Mouse (Mus musculus): Measurements from ENCODE around the gene Klhl29. TPM values are rescaled to one million over a fixed set of nuclear protein-coding genes. Genes with fewer than 3 reads are reported as not detected.

The Klhl29 gene
- polyA plus RNA-seq, 1 experiment, result not detected

- TF ChIP-seq CEBPB (IDR thresholded peaks at IDR 0.05; ENCODE audit: low read depth) (no peak), FOSL1 (IDR thresholded peaks at IDR 0.05; ENCODE audit: insufficient read depth, low read length, poor library complexity, severe bottlenecking) (no peak), CTCF (IDR thresholded peaks at IDR 0.05; ENCODE audit: control insufficient read depth, insufficient read depth, insufficient read length) (no peak), MAX (IDR thresholded peaks at IDR 0.05) (no peak), MYOD1 (IDR thresholded peaks at IDR 0.05; ENCODE audit: control insufficient read depth, insufficient read length, low read depth) (no peak), USF1 (IDR thresholded peaks at IDR 0.05; ENCODE audit: low read depth) (no peak), MYOG (IDR thresholded peaks at IDR 0.05; ENCODE audit: control insufficient read depth, extremely low read depth, insufficient read length) (no peak)
- Histone ChIP-seq H3ac (ENCODE audit: control insufficient read depth, insufficient read length, low read depth) (no peak overlapping the region), H3K4me3 (ENCODE audit: insufficient read depth, poor library complexity, severe bottlenecking) (no peak overlapping the region), H3K36me3 (ENCODE audit: control insufficient read depth, insufficient read depth) (no peaks in the 10 kb centered on the region), H3K27me3 (ENCODE audit: control insufficient read depth, insufficient read depth, insufficient read length) (no peaks in the 10 kb centered on the region), H3K79me3 (ENCODE audit: low read depth) (no peaks in the 10 kb centered on the region), H3K79me2 (ENCODE audit: control insufficient read depth, insufficient read depth) (no peaks in the 10 kb centered on the region)
Measured at GRCm38 (mm10) chr12:5191628-5192379, 183.7 kb downstream of the Klhl29 start.

- TF ChIP-seq CEBPB (IDR thresholded peaks at IDR 0.05; ENCODE audit: low read depth) (no peak), USF1 (IDR thresholded peaks at IDR 0.05; ENCODE audit: low read depth) (no peak), MYOD1 (IDR thresholded peaks at IDR 0.05; ENCODE audit: control insufficient read depth, insufficient read length, low read depth) (no peak), FOSL1 (IDR thresholded peaks at IDR 0.05; ENCODE audit: insufficient read depth, low read length, poor library complexity, severe bottlenecking) (no peak), MAX (IDR thresholded peaks at IDR 0.05) (no peak), MYOG (IDR thresholded peaks at IDR 0.05; ENCODE audit: control insufficient read depth, extremely low read depth, insufficient read length) (no peak), CTCF (IDR thresholded peaks at IDR 0.05; ENCODE audit: control insufficient read depth, insufficient read depth, insufficient read length) (no peak)
- H3K4me3 ChIP-seq (ENCODE audit: insufficient read depth, poor library complexity, severe bottlenecking), result no peak overlapping the region
- no peaks in the 10 kb centered on the region for H3K36me3 ChIP-seq (ENCODE audit: control insufficient read depth, insufficient read depth)
Measured at GRCm38 (mm10) chr12:5191206-5191605, 184.3 kb downstream of the Klhl29 start.

GRCm38 (mm10) chr12:5189446-5190150, 185.9 kb downstream of the Klhl29 start:
- Histone ChIP-seq H3K27me3 (ENCODE audit: control insufficient read depth, insufficient read depth, insufficient read length) (no peaks in the 10 kb centered on the region), H3K79me2 (ENCODE audit: control insufficient read depth, insufficient read depth) (no peaks in the 10 kb centered on the region), H3K36me3 (ENCODE audit: control insufficient read depth, insufficient read depth) (no peaks in the 10 kb centered on the region), H3K79me3 (ENCODE audit: low read depth) (no peaks in the 10 kb centered on the region), H3ac (ENCODE audit: control insufficient read depth, insufficient read length, low read depth) (no peak overlapping the region), H3K4me3 (ENCODE audit: insufficient read depth, poor library complexity, severe bottlenecking) (no peak overlapping the region)
- no peak for TF ChIP-seq MAX (IDR thresholded peaks at IDR 0.05)
- TF ChIP-seq USF1 (IDR thresholded peaks at IDR 0.05; ENCODE audit: low read depth), result no peak
- TF ChIP-seq CTCF (IDR thresholded peaks at IDR 0.05; ENCODE audit: control insufficient read depth, insufficient read depth, insufficient read length), result no peak
- TF ChIP-seq CEBPB (IDR thresholded peaks at IDR 0.05; ENCODE audit: low read depth), result no peak
- no peak for TF ChIP-seq MYOD1 (IDR thresholded peaks at IDR 0.05; ENCODE audit: control insufficient read depth, insufficient read length, low read depth)
- no peak for TF ChIP-seq MYOG (IDR thresholded peaks at IDR 0.05; ENCODE audit: control insufficient read depth, extremely low read depth, insufficient read length)
- TF ChIP-seq FOSL1 (IDR thresholded peaks at IDR 0.05; ENCODE audit: insufficient read depth, low read length, poor library complexity, severe bottlenecking), result no peak

More at GRCm38 (mm10) chr12:5191206-5191605, 184.3 kb downstream of the Klhl29 start:
- Histone ChIP-seq H3ac (ENCODE audit: control insufficient read depth, insufficient read length, low read depth) (no peak overlapping the region), H3K79me2 (ENCODE audit: control insufficient read depth, insufficient read depth) (no peaks in the 10 kb centered on the region), H3K79me3 (ENCODE audit: low read depth) (no peaks in the 10 kb centered on the region), H3K27me3 (ENCODE audit: control insufficient read depth, insufficient read depth, insufficient read length) (no peaks in the 10 kb centered on the region)

GRCm38 (mm10) chr12:5188899-5189298, 186.6 kb downstream of the Klhl29 start:
- Histone ChIP-seq H3K4me3 (ENCODE audit: insufficient read depth, poor library complexity, severe bottlenecking) (no peak overlapping the region), H3ac (ENCODE audit: control insufficient read depth, insufficient read length, low read depth) (no peak overlapping the region), H3K36me3 (ENCODE audit: control insufficient read depth, insufficient read depth) (no peaks in the 10 kb centered on the region), H3K27me3 (ENCODE audit: control insufficient read depth, insufficient read depth, insufficient read length) (no peaks in the 10 kb centered on the region), H3K79me3 (ENCODE audit: low read depth) (no peaks in the 10 kb centered on the region), H3K79me2 (ENCODE audit: control insufficient read depth, insufficient read depth) (no peaks in the 10 kb centered on the region)
- TF ChIP-seq FOSL1 (IDR thresholded peaks at IDR 0.05; ENCODE audit: insufficient read depth, low read length, poor library complexity, severe bottlenecking) (no peak), MAX (IDR thresholded peaks at IDR 0.05) (no peak), MYOD1 (IDR thresholded peaks at IDR 0.05; ENCODE audit: control insufficient read depth, insufficient read length, low read depth) (no peak), MYOG (IDR thresholded peaks at IDR 0.05; ENCODE audit: control insufficient read depth, extremely low read depth, insufficient read length) (no peak), USF1 (IDR thresholded peaks at IDR 0.05; ENCODE audit: low read depth) (no peak), CEBPB (IDR thresholded peaks at IDR 0.05; ENCODE audit: low read depth) (no peak), CTCF (IDR thresholded peaks at IDR 0.05; ENCODE audit: control insufficient read depth, insufficient read depth, insufficient read length) (no peak)

GRCm38 (mm10) chr12:5187773-5188333, 187.6 kb downstream of the Klhl29 start:
- H3K79me2 ChIP-seq (ENCODE audit: control insufficient read depth, insufficient read depth), result no peaks in the 10 kb centered on the region
- no peaks in the 10 kb centered on the region for H3K36me3 ChIP-seq (ENCODE audit: control insufficient read depth, insufficient read depth)
- H3K79me3 ChIP-seq (ENCODE audit: low read depth), result no peaks in the 10 kb centered on the region
- TF ChIP-seq USF1 (IDR thresholded peaks at IDR 0.05; ENCODE audit: low read depth), result no peak
- no peak for TF ChIP-seq FOSL1 (IDR thresholded peaks at IDR 0.05; ENCODE audit: insufficient read depth, low read length, poor library complexity, severe bottlenecking)
- TF ChIP-seq CTCF (IDR thresholded peaks at IDR 0.05; ENCODE audit: control insufficient read depth, insufficient read depth, insufficient read length), result no peak
- TF ChIP-seq CEBPB (IDR thresholded peaks at IDR 0.05; ENCODE audit: low read depth), result no peak
- no peak for TF ChIP-seq MYOD1 (IDR thresholded peaks at IDR 0.05; ENCODE audit: control insufficient read depth, insufficient read length, low read depth)
- no peak for TF ChIP-seq MYOG (IDR thresholded peaks at IDR 0.05; ENCODE audit: control insufficient read depth, extremely low read depth, insufficient read length)
- no peak for TF ChIP-seq MAX (IDR thresholded peaks at IDR 0.05)
- H3K27me3 ChIP-seq (ENCODE audit: control insufficient read depth, insufficient read depth, insufficient read length), result no peaks in the 10 kb centered on the region
- no peak overlapping the region for H3ac ChIP-seq (ENCODE audit: control insufficient read depth, insufficient read length, low read depth)
- H3K4me3 ChIP-seq (ENCODE audit: insufficient read depth, poor library complexity, severe bottlenecking), result no peak overlapping the region

All from C2C12 (cell line).